Mouse (Mus musculus) layer of hippocampus, adult 2 months (tissue): ENCODE measurements around the gene Cyp4f37. TPM values are rescaled to one million over a fixed set of nuclear protein-coding genes. Genes with fewer than 3 reads are reported as not detected.
"Not testable (repeated sequence)": the region's sequence is repeated elsewhere in the genome, so short reads cannot be mapped to it uniquely, and the experiment has no call there.

Source experiments
- DNase-seq, 2 experiments: peaks; one replicate each; pipeline ENCODE4 v3.0.0; 2022; ENCODE audit warnings: low spot score in 2 of 2
- H3K27ac ChIP-seq: fragments of 200-600 bp; 2 replicates; pipeline ENCODE4 v1.8.1; 2022
- H3K4me3 ChIP-seq: fragments of 200-600 bp; 2 replicates; pipeline ENCODE4 v1.8.1; 2022; ENCODE audit warnings: mild to moderate bottlenecking
- CTCF ChIP-seq: fragments of 200-600 bp; conservative IDR thresholded peaks from 2 replicates; pipeline ENCODE4 v1.8.1; 2022; ENCODE audit warnings: antibody characterized with exemption, mild to moderate bottlenecking, moderate library complexity
- long read RNA-seq, 2 experiments: library from polyadenylated mRNA; stranded (forward); transcript quantifications; one replicate each; pipeline ENCODE4 v2.0.0; 2021; ENCODE audit warnings: borderline mapping rate in 2 of 2
- total RNA-seq, 2 experiments: library from RNA; stranded (reverse); gene quantifications; 2 replicates each; pipeline ENCODE4 v1.2.3; 2021

Gene Cyp4f37
- not detected for total RNA-seq
- long read RNA-seq, experiment 1: 0 reads
- long read RNA-seq, experiment 2: 0 reads

GRCm38 (mm10) chr17:32621018-32621417 is at the start of gene Cyp4f37:
Cyp4f37 (plus strand) TSS chr17:32621309.
- DNase-seq: not testable (repeated sequence)

GRCm38 (mm10) chr17:32573286-32573685 is 47.8 kb upstream of the Cyp4f37 start:
- not testable (repeated sequence) for DNase-seq, H3K27ac ChIP-seq, H3K4me3 ChIP-seq

More at GRCm38 (mm10) chr17:32621018-32621417, at the start of gene Cyp4f37:
- H3K4me3 ChIP-seq, H3K27ac ChIP-seq: not testable (repeated sequence)

GRCm38 (mm10) chr17:32577496-32578186 is 43.5 kb upstream of the Cyp4f37 start:
- no peak for TF ChIP-seq CTCF
- no peak for DNase-seq
- Histone ChIP-seq H3K4me3 (no peak overlapping the region), H3K27ac (no peak overlapping the region)

- H3K27ac ChIP-seq: no peak overlapping the region
- no peak for TF ChIP-seq CTCF
- no peak overlapping the region for H3K4me3 ChIP-seq
- no peak for DNase-seq
Measured at GRCm38 (mm10) chr17:32596494-32596893, 24.6 kb upstream of the Cyp4f37 start.

- Histone ChIP-seq H3K27ac (no peak overlapping the region), H3K4me3 (no peak overlapping the region)
- no peak for TF ChIP-seq CTCF
- peak in 1 of 2 experiments; percentile 0 for DNase-seq
Measured at GRCm38 (mm10) chr17:32608055-32608454, 13.1 kb upstream of the Cyp4f37 start.

GRCm38 (mm10) chr17:32610231-32610630 is 10.9 kb upstream of the Cyp4f37 start:
- not testable (repeated sequence) for DNase-seq, H3K4me3 ChIP-seq, H3K27ac ChIP-seq

- DNase-seq: no peak
- no peak overlapping the region for H3K27ac ChIP-seq
- H3K4me3 ChIP-seq: no peak overlapping the region
- no peak for TF ChIP-seq CTCF
Measured at GRCm38 (mm10) chr17:32610896-32611295, 10.2 kb upstream of the Cyp4f37 start.

GRCm38 (mm10) chr17:32612417-32612816 is 8.7 kb upstream of the Cyp4f37 start:
- H3K27ac ChIP-seq: no peak overlapping the region
- no peak overlapping the region for H3K4me3 ChIP-seq
- no peak for DNase-seq
- no peak for TF ChIP-seq CTCF

- TF ChIP-seq CTCF: no peak
- no peak for DNase-seq
- H3K4me3 ChIP-seq: no peak overlapping the region
- no peak overlapping the region for H3K27ac ChIP-seq
Measured at GRCm38 (mm10) chr17:32617252-32617651, 3.9 kb upstream of the Cyp4f37 start.

GRCm38 (mm10) chr17:32629726-32630125 is 8.6 kb downstream of the Cyp4f37 start:
- H3K27ac ChIP-seq, DNase-seq: not testable (repeated sequence)

GRCm38 (mm10) chr17:32631936-32632335 is 10.8 kb downstream of the Cyp4f37 start:
- no peak for DNase-seq
- TF ChIP-seq CTCF: 0 out of 2 replicates have a peak, but pooled peaks have one; percentile 7
- H3K27ac ChIP-seq: no peak overlapping the region
- no peak overlapping the region for H3K4me3 ChIP-seq

More at GRCm38 (mm10) chr17:32629726-32630125, 8.6 kb downstream of the Cyp4f37 start:
- not testable (repeated sequence) for H3K4me3 ChIP-seq

- not testable (repeated sequence) for DNase-seq, H3K27ac ChIP-seq
Measured at GRCm38 (mm10) chr17:32634242-32634971, 13.3 kb downstream of the Cyp4f37 start.

GRCm38 (mm10) chr17:32634972-32635314 is 13.8 kb downstream of the Cyp4f37 start:
- H3K27ac ChIP-seq: no peak overlapping the region
- peak; percentile 97 for TF ChIP-seq CTCF
- DNase-seq: peak; percentile 76 to 94
- H3K4me3 ChIP-seq: peak overlapping the region; percentile 32

More at GRCm38 (mm10) chr17:32634242-32634971, 13.3 kb downstream of the Cyp4f37 start:
- peak overlapping the region; percentile 32 for H3K4me3 ChIP-seq

GRCm38 (mm10) chr17:32636341-32636740 is 15.2 kb downstream of the Cyp4f37 start:
- no peak for TF ChIP-seq CTCF
- Histone ChIP-seq H3K4me3 (no peak overlapping the region), H3K27ac (no peak overlapping the region)
- no peak for DNase-seq
